Mouse (Mus musculus) cerebral cortex, adult 2 months (tissue): ENCODE data around the gene Dnah2.

Experiments
- WGBS: fragments of 180-500 bp; shearing (Covaris S2); methylation state at CpG from one replicate; pipeline ENCODE4 v1.1.7; 2018; 5-methylcytosine and 5-hydroxymethylcytosine counted together

Dnah2 gene

DNA sequence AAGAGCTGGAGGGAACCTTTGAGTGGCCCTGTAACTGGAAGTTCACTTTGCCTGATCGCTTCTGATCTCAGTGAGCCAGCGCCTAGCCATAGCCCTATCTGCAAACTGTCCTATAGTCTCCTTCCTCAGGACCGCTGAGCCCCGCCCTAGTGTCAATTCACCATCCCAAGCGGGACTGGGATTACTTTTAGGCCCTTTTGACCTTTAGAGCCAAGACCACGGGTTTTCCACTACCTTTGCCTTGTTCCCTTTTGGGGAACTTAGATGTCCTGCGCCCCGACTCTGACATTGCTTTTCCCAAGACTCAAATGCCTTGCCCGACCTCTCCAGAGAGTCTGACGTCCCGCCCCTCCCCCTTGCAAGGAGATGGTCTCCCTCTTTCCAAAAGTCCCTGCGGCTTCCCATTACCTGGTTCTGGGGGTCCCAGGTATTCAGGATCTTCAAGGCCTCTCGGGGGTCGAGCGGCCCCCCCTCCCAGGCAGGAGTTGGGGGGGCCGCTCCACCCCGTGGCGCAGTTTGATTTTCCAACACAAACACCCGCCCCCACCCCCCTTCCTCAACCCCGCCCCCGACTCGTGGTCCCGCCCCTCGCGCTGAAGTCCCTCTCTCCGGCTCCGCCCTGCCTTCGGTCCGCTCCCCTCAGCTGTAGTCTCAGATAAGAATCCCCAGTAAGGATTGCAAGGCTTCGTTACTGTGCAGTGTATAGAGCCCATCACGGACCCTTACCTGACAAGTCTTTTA lies 128.9 kb downstream of the Dnah2 start:
- 1% methylated on average over 31 of the region's 31 CpGs for WGBS

DNA sequence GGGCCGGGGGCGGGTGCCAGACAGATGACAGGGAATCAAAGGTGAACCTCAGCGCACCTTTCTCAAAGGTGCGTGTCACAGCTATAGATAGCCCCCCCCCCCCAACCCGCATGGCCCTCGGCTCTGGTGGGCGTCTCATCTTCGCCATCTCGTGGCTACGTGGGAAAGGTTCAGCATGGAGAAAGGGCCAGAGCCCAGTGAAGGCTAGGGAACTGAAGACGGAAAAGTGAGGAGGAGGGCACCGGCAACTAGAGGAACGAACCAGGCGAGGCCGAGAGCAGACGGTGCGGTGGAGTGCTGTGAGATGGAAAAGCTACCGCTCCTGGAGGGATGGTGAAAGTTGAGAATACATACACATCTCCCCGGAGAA lies 129.5 kb downstream of the Dnah2 start:
- WGBS: 1% methylated on average over 19 of the region's 19 CpGs

DNA sequence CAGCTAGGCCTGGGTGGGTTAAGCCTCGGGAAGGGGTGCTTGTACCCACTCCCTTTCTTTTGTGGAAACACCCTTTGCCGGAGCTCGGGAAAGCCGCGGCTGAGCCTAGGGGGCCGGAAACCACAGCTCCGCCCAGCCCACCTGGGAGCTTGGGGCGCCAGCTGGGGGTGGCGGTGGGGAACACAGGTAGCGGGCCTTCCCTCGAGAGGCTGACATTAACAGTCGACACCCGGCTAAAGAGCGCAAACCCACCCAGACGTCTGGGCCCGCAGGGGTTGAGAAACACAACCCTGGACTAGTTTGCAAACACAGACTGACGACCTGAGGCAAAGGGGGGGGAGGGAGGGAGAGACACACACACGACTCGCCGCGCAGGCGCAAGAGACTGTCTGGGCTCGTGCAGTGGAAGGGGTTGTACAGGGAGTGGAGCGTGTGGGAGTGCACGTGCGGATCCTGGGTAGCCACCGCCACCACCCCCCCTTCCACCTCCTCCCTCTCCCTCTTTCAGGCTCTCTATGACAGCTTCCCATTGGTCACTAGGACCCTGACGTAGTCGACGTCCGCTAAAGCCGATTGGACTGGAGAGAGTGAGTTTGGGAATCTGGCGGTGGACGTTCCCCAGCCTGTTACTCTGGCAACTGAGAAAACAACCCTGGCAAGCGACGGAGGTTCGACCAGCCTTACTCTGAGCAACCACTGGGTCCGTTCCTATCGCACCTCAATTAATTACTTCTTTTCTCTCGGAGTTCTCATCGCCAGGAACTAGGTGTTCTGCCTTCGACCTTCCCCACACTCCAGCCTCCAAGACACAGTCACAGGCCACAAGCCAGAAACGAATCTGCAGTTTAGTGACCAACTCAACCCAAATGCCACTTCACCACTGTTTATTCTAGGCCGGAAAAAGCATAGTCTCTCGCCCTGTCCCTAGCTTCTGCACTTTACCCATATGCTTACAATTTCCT lies 130.1 kb downstream of the Dnah2 start:
- under 1% methylated on average over 45 of the region's 45 CpGs for WGBS

DNA sequence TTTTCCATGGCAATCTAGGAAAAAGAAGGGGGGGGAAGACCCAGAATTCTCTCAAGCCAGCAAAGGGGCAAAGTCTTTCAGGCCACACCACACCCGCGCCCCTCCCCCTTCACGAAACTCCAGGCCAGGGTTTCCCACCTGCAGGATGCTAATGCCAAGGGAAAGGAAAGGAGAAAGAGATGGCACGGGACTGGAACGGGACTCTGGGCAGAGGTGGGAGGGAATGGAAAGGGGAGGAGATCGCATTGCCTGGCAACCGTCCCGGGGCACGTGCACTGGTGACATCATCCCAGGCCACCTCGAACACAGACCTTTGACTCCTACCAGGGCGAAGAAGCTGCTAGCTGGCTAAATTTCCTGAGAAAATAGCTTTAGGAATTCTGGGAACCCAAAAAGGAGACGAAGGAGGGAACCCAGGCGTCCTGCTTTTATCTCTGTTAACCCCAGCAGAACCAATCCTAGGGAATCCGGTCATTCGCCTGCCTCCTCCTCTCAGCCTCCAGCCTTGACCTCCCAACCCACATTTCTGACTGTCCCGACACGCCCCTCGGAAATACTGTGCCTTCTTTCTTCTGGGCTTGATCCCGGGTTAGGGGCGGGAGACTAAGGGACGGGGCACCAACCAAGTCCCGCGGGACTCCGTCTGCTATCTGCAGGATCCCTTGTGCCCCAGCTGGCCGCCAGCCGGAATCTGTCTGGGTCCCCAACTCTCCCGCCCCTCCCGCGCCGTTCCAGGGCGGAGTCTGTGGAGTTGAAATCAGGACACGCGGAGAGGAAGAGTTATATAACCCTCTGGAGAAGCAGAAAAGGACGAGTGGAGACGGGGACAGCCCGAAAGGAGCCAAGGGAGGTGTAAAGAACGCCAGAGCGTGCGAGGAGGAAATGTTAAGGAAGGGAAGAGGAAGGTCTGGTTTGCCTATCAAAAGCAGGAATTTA lies 131.2 kb downstream of the Dnah2 start:
- whole genome bisulfite sequencing: under 1% methylated on average over 39 of the region's 39 CpGs

DNA sequence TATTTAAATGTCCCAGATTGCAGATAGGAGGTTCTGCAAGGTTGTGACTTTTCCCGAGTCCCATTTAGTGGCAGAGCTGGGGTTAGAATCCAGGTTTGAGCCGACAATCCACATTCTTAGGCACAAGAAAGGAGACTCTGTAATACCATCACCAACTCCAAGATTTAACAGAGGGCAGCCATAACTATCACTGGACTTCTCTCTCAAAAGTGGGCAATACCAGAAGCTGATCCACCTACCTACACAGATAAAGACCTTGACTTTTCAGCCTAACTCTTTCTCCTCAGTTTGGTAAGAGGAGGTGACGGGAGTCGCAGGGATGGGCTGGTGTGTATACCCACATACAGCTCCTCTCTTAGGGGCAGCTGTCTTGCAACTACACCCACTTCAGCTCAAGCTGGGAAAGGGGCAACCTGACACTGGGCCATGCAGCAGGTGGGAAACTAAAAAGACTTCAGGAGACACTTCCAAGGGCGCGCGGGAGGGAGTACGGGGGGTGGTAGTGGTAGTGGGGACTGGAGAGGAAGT lies 131.9 kb downstream of the Dnah2 start:
- 9% methylated on average over 8 of the region's 8 CpGs for WGBS

DNA sequence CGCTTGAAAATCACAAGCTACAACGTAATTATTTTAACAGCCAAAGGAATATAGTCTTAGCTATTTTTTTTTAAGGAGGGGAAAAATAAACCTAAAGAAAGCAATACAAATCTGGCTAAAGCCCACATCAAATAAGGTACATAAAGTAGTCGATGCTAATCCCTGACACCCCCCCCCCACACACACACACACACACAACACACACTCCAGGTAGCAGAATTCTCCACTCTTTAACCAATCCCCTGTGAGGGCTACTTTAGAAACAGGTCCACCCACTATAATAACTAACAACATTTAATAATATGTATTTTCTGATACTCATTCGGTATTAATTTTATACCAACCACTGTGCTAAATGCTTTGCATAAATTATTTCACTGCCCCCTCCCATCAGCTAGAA lies 132.4 kb downstream of the Dnah2 start:
- 5% methylated on average over 4 of the region's 4 CpGs for WGBS

DNA sequence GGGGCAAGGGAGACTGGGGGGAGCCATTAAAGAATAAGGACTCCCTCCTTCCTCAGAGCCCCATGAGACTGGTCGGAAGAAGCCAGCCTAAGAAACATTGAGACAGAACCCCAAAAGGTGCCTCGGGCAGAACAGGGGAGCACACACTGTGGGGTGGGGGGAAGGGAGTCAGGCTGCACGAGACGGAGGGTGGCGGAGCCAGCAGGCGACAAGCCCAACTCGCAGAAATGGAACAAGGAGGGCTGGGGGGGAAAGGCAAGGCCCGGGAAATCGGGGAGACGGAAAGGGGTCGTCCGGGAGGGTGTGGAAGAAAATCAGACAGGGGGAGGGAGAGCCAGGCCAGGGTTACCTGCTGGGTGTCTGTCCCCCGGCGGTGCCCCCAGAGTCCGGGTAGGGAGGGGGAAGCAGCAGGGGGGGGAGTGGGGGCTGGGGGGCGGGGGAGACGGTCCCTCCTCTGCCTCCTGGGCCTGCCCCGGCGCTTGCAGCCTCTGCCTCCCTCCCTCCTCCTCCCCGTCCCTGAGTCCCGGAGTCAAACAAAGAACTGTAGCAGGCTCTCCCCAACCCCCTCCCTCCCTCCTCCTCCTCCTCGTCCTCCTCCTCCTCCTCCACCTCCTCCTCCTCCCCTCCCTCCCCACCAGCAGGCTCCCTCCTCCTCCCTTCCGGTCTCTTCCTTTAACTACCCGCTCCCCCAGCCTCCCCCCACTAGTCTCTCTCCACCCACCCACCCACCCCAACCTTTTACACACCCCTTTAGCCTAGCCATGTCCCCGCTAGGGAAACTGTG lies 133.1 kb downstream of the Dnah2 start:
- WGBS: 7% methylated on average over 15 of the region's 25 CpGs

DNA sequence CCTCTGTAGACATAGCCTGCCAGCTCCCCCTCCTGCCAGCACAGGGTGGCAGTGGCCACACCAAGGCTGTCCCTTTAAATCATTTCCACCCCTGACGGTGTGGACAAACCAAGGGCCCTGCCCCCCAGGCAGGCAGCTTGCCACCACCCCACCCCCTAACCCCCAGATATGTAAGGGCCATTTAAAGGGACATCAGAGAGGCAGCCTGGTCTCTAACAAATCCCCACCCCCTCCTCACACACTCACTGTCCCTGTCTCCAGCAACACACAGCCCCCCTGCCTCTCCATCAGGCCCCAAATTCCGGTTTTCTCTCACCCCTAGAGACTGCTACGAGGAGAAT lies 133.6 kb downstream of the Dnah2 start:
- WGBS: 7% methylated on average over 3 of the region's 3 CpGs

DNA sequence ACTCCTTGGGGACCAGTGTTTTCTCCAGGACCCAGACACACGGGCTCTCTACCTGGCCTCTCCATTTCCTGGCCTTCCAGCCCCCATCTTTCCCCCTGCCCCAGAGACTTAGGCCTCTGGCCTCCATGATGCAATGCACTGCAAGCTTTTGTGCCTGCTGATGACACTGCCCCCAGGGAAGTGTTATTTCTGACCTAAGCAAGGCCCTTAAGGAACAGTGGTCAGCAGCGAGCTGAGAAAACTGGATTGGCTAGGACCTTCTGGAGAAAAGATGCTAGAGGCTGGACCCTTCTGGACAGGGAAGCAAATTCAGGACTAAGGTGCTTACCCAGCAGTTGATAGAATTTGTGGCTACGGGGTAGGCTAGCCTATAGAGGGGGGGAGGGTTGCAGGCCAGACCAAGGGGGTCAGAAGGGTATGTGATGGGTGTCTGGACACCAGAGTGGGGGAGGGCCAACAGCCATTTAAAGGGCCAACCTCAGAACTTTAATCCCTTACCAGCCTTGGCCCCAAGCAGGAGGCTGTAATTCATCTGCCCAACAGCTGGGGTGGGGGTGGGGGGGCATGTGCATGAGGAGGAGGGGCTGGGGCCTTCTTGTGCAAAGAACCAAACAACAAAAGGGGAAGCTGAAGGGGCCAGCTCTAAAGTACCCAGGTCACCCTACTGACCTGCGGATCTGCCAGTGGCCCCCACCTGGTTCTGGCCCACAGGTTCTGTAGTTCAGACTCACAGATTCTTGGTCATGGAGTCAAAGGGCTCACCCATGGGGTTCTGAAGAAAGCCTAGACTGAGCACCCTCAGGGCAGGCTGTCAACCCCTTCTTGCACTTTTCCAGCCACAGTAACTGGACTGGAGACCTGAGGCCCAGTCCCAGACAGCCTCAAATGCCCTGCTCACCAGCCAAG lies 134.2 kb downstream of the Dnah2 start:
- WGBS: 51% methylated on average over 4 of the region's 4 CpGs

DNA sequence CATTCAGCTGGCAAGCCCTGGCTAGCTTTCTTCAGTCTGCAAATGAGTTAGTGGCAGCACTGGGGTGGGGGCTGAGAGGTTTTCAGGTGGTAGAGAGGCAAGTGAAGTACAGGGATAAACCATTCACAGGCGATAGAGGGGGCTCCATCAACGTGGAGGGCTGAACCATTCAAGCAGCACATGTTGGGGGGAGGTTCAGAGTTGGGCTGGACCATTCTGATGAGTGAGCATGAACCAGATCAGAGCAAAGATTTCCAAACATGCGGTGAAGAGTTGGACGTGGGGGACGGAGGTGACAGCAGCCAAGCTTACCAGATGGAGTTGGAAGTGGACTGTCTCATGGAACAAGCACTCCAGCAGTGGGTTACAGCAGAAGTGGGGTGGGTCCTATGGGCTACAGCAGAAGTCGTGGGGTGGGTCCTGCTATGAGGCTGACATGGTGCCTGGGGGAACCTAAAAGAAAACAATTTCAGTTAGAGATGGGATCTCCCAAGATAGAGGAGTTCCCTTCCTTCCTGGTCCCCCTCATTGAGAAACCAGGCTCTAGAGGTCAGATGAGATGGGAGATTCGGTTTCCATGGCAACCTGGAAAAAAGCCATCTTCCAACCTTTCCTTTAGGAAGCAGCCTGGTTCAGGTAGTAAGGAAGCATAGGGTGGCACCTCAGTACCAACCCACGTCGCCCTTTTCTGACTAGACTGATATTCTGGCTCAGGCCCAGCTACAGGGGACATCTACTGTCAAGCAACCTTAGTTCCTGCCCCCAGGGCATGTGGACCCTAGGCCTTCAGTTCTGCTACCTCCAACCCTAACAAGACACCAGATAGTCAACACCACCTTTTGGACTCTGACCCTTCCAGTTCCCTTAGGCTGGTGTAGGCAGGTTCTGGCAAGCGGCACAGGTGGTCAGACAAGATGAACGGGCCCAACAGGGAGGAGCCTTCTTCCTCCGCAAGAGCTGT lies 135.4 kb downstream of the Dnah2 start, which contains the start of gene Kdm6b:
TSS of gene Kdm6b (minus strand) at position 455 of the 961 bp plus-strand sequence.
- 28% methylated on average over 12 of the region's 12 CpGs for WGBS

DNA sequence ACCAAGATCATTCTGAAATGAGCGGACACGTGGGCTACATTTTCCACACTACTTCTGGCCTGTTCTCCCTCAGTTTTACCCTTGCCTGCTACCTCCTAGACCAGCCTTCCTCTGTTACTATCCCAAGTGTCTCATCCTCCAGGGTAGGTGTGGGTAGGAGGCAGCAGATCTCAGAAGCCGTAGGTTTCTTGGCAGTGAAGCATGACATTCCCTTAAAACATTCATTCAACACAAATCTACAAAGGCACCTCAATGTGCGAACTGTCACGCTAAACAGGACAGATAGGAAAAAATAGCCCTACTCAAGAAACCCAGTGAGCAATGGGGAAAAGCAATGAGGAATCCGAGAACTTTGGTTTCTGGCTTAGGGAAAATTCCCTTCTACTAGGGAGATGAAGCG lies 136.4 kb downstream of the Dnah2 start:
- WGBS: 39% methylated on average over 7 of the region's 7 CpGs

DNA sequence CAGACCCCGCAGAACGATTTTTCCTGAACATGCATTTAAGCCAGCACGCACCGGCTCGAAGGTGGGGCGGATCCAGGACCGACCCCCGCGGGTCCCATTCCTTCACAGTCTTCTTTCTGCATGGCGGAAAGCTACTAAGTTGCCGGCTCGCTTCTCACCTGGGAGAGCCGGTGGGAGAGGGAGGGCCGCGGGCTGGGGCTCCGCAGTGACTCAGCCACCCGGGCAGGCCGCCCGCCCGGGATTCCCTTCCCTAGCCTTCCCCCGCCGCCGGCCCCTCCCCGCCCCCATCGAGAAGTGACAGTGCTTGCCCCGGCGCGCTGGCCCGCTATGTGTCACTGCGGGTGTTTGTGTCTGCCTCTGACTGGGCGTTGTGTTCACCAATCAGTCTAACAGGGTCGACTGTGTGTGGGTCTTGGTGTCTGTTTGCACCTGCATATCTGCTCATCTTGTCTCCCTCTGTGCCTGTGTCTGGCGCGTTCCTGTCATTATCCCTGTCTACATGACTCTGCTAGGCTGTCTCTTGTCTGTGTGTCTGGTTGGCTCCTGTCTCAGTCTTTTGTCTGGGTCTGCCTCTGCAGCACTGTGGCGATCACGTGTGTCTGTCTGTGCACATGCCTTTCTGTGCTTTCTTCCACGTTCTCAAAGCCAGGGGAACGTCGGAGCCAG lies 137.2 kb downstream of the Dnah2 start:
- WGBS: under 1% methylated on average over 39 of the region's 39 CpGs

DNA sequence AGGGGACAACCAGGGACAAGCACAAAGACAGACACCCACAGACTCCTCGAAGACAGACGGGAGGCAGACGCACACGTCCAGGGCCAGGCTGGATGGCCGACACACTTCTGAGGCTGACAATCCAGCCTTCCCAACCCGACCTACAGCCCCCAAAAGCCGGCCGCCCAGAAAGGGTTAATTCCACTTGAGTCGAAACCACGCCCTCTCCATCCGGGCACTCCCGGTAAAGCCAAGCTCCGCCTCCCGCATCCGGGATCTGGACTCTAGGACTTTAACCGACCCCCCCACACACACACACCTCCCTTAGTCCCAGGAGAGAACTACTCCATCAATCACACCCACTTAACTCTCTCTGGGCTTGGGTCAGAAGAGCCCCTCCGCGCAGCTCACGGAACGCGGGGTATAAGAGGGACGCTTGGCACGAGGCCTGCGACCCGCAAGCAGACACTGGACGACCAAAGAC lies 137.8 kb downstream of the Dnah2 start:
- under 1% methylated on average over 26 of the region's 26 CpGs for WGBS

DNA sequence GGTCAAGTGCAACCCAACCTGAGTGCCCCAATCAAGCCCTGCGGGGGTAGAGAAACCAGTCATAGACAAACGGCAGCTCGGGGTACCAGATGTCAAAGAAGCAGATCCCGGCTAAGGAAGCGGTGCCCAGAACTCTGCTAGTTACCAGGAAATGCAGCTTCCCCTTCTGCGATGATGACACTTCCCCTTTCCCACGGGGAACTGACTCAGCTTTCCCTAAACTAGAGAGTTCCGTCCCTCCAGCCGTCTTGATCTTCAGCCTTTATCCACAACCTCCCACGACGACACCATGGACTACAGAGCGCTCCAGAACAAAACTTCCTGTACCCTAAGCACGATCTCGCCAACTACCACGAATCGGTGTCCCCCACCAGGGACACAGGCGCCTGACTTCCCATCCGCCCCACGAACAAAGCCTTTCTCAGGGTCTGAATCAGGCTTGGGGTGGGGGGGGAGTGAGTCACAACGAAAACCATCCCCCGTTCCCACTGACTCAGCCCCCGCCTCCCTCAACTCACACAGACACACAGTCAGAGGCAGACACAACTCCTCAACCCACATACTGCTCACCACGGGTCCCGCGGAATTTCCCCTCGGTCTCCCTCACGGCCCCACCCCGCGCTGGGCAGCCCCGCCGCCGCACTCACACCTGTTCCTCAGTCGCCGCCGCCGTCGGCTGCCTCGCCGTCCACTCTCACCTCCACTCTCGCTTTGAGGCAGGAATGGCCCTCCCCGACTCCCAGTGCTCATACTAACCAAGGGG lies 138.4 kb downstream of the Dnah2 start:
- under 1% methylated on average over 41 of the region's 41 CpGs for WGBS

DNA sequence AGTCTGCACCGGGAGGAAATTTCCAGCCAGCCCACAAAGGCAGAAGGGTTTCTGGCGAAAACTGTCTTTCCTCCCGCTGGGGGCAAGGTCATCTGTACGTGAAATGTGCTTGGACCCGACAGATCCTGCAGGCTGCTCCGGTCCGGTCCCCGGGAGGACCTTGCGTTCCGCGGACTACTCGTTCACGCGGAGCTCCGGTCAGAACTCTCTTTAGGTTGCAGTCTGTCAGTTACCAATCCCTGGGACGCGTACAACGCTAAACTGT lies 138.9 kb downstream of the Dnah2 start:
- WGBS: 1% methylated on average over 18 of the region's 18 CpGs

DNA sequence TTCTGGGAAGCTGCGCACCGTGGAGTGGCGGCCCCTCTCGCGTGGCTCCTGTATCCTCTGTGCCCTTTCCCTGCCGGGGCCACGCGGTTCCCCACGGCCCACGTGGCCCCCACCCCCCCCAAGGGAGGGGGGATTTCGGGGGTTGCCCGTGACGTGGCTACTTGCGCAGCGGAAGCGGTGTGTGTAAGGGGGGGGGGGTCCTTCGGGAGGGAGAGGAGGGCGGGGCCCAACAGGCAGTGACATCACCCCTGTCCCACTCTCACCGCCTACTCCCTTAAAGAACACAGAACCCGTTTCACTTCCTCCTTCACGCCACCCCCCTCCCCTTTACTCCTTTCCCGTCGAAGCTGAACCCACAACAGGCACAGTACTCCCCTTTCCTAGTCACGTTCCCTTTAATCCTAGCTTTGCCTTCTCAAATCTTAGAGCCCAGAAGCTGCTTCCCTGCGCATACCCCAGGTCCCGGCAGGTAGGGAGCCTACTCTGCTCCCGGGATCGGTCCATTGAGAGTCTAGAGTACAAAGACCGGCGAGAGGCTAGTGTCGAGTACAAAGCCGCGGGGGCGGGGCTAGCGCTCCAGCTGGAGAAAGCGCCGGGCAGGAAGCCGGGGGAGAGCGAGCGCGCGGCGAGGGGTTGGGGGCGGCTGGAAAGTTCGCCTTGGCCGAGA lies 139.4 kb downstream of the Dnah2 start:
- 1% methylated on average over 46 of the region's 46 CpGs for WGBS
